Mouse (Mus musculus) E14TG2a.4 (cell line): ENCODE data around the gene Abraxas2.
A peak's percentile ranks its signal among the peaks of the same experiment; 100 is the strongest.

Source experiments
- CTCF ChIP-seq: conservative IDR thresholded peaks from 2 replicates; pipeline ENCODE4 v1.5.1; 2014; ENCODE audit warnings: low read length
- NANOG ChIP-seq: IDR thresholded peaks from 2 replicates; pipeline ENCODE4 v1.6.1; 2014; ENCODE audit warnings: borderline replicate concordance, low read length, mixed read lengths
- POU5F1 ChIP-seq: IDR thresholded peaks from 2 replicates; pipeline ENCODE4 v1.6.1; 2014; ENCODE audit warnings: low read length, borderline replicate concordance

DNA sequence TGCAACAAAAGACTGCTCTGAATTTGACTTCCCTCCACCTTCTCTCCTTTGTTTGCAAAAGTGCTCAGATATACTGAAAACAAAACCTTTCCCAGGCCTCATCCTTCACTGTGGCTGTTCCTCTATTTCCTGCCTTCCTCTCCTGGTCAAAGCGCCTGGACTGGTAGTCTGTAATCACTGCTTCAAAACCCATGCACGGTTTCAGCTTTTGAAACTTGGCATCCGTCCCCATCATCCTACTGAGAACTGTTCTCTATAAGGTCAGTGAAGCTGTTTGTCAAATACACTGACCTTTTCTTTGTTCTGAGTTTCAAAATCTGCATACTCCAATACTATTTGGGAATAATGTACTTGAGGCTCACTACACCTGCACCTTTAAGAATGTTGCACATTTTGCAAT, 68.2 kb downstream of the Abraxas2 start:
- TF ChIP-seq CTCF (no peak), NANOG (0 out of 2 replicates have a peak, but pooled peaks have one; percentile 16), POU5F1 (no peak)
